Mouse (Mus musculus) kidney, postnatal 4 days (tissue): ENCODE measurements around the gene Serpinb3c.
"Not testable (repeated sequence)": the region's sequence is repeated elsewhere in the genome, so short reads cannot be mapped to it uniquely, and the experiment has no call there.

Experiments used
- DNase-seq, 2 experiments: peaks; one replicate each; pipeline ENCODE4 v3.0.0; 2021; ENCODE audit warnings: mixed read lengths in 2 of 2

Gene Serpinb3c

GRCm38 (mm10) chr1:107278261-107278660 lies at the start of gene Serpinb3c, which contains the start of gene Serpinb3b:
TSS of gene Serpinb3c (minus strand) at chr1:107278371.
TSS of gene Serpinb3b (minus strand) at chr1:107278361.
- not testable (repeated sequence) for DNase-seq

GRCm38 (mm10) chr1:107243170-107243569 lies 35.0 kb downstream of the Serpinb3c start:
- peak; percentile 3 to 9 for DNase-seq
